Mouse (Mus musculus) heart, postnatal 0 days (tissue): ENCODE measurements around the gene Zbtb16. TPM values are rescaled to one million over a fixed set of nuclear protein-coding genes. Genes with fewer than 3 reads are reported as not detected.

Source experiments
- ATAC-seq: fragments of 200-750 bp; cut with Nextera tagmentation; 2 replicates; pipeline ENCODE4 v1.8.0; 2017; ENCODE audit warnings: low read depth, moderate number of reproducible peaks, moderate library complexity; ENCODE audit not compliant: insufficient read depth
- DNase-seq: peaks from one replicate; pipeline ENCODE4 v3.0.0-alpha.2; 2016; ENCODE audit warnings: low spot score
- H3K27ac ChIP-seq: fragments of 300-500 bp; sonication (generic); 2 replicates; pipeline ENCODE4 v1.5.1; 2014; ENCODE audit warnings: low read depth, mild to moderate bottlenecking
- H3K27me3 ChIP-seq: fragments of 300-500 bp; sonication (generic); 2 replicates; pipeline ENCODE4 v1.6.1; 2014; ENCODE audit warnings: low read length, mixed read lengths; ENCODE audit not compliant: control insufficient read depth, insufficient read depth
- H3K36me3 ChIP-seq: fragments of 300-500 bp; sonication (generic); replicated peaks from 2 replicates; pipeline ENCODE4 v1.6.1; 2014; ENCODE audit warnings: low read length, mixed read lengths; ENCODE audit not compliant: control insufficient read depth, insufficient read depth
- H3K4me1 ChIP-seq: fragments of 300-500 bp; sonication (generic); 2 replicates; pipeline ENCODE4 v1.6.1; 2014; ENCODE audit warnings: antibody characterized with exemption; ENCODE audit not compliant: control insufficient read depth, insufficient read depth
- H3K4me2 ChIP-seq: fragments of 300-500 bp; sonication (generic); 2 replicates; pipeline ENCODE4 v1.6.1; 2014; ENCODE audit warnings: low read depth, mild to moderate bottlenecking, low read length, moderate library complexity
- H3K4me3 ChIP-seq: fragments of 300-500 bp; sonication (generic); 2 replicates; pipeline ENCODE4 v1.5.1; 2014; ENCODE audit warnings: low read depth, low read length
- H3K9ac ChIP-seq: fragments of 300-500 bp; sonication (generic); replicated peaks from 2 replicates; pipeline ENCODE4 v1.6.1; 2014; ENCODE audit warnings: low read depth, low read length, mixed read lengths
- H3K9me3 ChIP-seq: fragments of 300-500 bp; sonication (generic); replicated peaks from 2 replicates; pipeline ENCODE4 v1.6.1; 2016; ENCODE audit warnings: low read length; ENCODE audit not compliant: control insufficient read depth
- CTCF ChIP-seq: IDR thresholded peaks from 2 replicates; pipeline ENCODE4 v1.5.1; 2016; ENCODE audit warnings: antibody characterized with exemption, control low read depth, low read depth
- EP300 ChIP-seq: IDR thresholded peaks from 2 replicates; pipeline ENCODE4 v1.6.1; 2016; ENCODE audit warnings: antibody characterized with exemption, low read depth
- WGBS: fragments of 180-500 bp; shearing (Covaris S2); extraction: QIAGEN DNeasy Blood & Tissue Kit; methylation state at CpG from one replicate; pipeline ENCODE4 v1.1.7; 2014; 5-methylcytosine and 5-hydroxymethylcytosine counted together
- polyA plus RNA-seq: library from polyadenylated mRNA; unstranded; fragments of >200 nt; fragmentation: Nextera tagmentation; extraction: Ambion mirVana; gene quantifications from 2 replicates; pipeline ENCODE4 v1.2.1, GENCODE M21; 2015
- total RNA-seq: library from RNA; depleted of rRNA; stranded (reverse); fragments of >200 nt; gene quantifications from 2 replicates; pipeline ENCODE4 v1.2.3, GENCODE M21; 2014; ENCODE audit warnings: low replicate concordance

Zbtb16 gene
- total and polyA plus RNA-seq, 2 experiments from 2014 or later: 5.0 to 54.7 TPM

DNA sequence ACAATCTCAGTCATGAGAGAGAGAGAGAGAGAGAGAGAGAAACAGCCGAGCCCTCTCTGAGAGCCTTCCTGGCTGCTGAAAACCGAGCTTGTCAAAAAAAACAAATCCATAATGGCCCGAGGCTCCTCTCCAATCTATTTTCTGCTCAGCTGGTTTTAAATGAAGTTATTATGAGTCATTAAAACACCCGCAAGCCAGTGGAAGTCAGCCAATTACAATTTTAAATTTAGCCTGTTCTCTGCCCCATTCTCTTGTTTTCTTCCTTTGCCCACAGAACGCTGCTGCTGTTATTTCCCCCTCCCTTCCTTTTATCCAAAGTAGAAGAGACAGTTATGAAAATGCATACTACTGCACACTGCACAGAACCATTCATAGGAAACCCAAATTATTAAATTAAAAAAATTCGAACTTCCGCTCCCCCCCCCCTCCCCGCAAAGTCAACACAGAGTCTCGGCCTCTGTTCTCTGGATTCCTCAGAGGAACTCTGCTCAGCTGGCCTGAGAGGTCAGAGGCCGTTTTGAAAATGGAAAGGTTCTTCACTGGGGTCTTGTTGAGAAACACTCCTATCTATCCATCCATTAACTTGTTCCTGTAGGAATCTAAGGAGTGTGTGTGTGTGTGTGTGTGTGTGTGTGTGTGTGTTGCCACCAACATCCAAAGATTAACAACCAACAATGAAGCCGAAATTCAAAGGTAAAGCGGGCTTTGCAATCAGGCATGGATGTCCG, 102.0 kb downstream of the Zbtb16 start:
- H3K9me3 ChIP-seq: no peaks in the 10 kb centered on the region
- ATAC-seq (no peak), DNase-seq (peak; percentile 71)
- TF ChIP-seq EP300 (peak; percentile 63), CTCF (no peak)
- H3K36me3 ChIP-seq: no peaks in the 10 kb centered on the region
- peaks cover 87% of the 10 kb centered on the region for H3K4me1 ChIP-seq
- WGBS: 39% methylated on average over 13 of the region's 13 CpGs
- H3K27ac ChIP-seq: peak overlapping the region; percentile 95
- H3K4me2 ChIP-seq: no peak overlapping the region
- no peaks in the 10 kb centered on the region for H3K27me3 ChIP-seq
- peak overlapping the region; percentile 24; the same call in 1 of the 2 replicates for H3K9ac ChIP-seq
- H3K4me3 ChIP-seq: no peak overlapping the region

- peak overlapping the region; percentile 95 for H3K27ac ChIP-seq
- peaks cover 85% of the 10 kb centered on the region for H3K4me1 ChIP-seq
- H3K9me3 ChIP-seq: no peaks in the 10 kb centered on the region
- TF ChIP-seq CTCF (no peak), EP300 (no peak)
- no peak for DNase-seq
- no peak overlapping the region for H3K4me2 ChIP-seq
- H3K27me3 ChIP-seq: no peaks in the 10 kb centered on the region
- ATAC-seq: no peak
- H3K4me3 ChIP-seq: no peak overlapping the region
- 64% methylated on average over 6 of the region's 6 CpGs for WGBS
- no peaks in the 10 kb centered on the region for H3K36me3 ChIP-seq
- peak overlapping the region; percentile 24 for H3K9ac ChIP-seq
Measured at GRCm38 (mm10) chr9:48733083-48733482, 102.9 kb downstream of the Zbtb16 start.

DNA sequence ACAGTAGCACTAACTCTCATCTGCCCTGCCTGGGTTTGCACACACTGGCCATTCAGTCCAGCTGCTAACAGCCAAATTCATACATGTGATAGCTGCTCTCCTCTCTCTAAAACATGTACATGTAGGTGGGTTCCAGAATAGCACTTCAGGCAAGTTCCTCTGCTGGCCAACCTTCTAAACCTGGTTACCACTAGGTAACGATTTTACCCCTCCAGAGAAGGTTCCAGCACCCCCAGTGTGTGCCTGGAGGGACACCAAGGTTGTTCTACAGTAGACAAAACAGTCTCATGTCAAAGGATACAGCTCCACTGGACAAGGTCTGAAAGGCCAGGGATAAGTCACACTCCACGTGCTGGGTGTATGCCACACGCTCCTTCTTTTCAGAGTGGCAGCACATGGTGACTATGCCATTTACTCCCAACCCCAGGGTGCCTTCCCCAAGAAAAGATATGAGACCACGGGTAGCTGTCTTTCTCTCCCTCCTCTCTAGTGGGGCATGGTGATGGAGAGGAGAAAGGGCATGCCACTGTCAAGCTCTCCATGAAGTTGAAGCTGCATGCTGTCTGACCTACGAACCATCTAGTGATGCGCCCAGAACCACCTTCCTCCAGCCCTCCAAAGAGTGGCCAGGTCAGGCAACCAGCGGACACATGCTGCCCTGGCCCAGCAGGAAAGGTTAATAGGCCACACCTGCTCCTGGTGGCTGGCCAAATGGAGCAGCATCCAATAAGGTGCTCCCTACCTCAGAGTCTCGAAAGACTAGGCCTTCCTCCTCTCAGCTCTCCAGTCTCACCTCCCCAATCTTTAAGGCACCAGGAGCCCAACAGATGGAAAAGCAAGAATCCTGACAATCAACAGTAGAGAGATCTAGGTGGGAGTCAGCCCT, 104.1 kb downstream of the Zbtb16 start:
- Histone ChIP-seq H3K4me1 (peaks cover 90% of the 10 kb centered on the region), H3K4me3 (no peak overlapping the region), H3K9ac (no peak overlapping the region), H3K9me3 (no peaks in the 10 kb centered on the region), H3K4me2 (no peak overlapping the region), H3K27me3 (no peaks in the 10 kb centered on the region), H3K27ac (peak overlapping the region; percentile 95), H3K36me3 (no peaks in the 10 kb centered on the region)
- 92% methylated on average over 8 of the region's 8 CpGs for WGBS
- TF ChIP-seq CTCF (no peak), EP300 (no peak)
- DNase-seq (no peak), ATAC-seq (no peak)

GRCm38 (mm10) chr9:48730446-48730979, 105.5 kb downstream of the Zbtb16 start:
- Histone ChIP-seq H3K9ac (no peak overlapping the region), H3K27me3 (no peaks in the 10 kb centered on the region), H3K4me2 (no peak overlapping the region), H3K4me1 (peaks cover 84% of the 10 kb centered on the region), H3K27ac (peak overlapping the region; percentile 93), H3K36me3 (no peaks in the 10 kb centered on the region), H3K9me3 (no peaks in the 10 kb centered on the region), H3K4me3 (no peak overlapping the region)
- 87% methylated on average over 10 of the region's 10 CpGs for WGBS
- no peak for ATAC-seq
- TF ChIP-seq CTCF: no peak
- no peak for TF ChIP-seq EP300
- no peak for DNase-seq

- DNase-seq (peak; percentile 87), ATAC-seq (peak; percentile 87)
- Histone ChIP-seq H3K27me3 (no peaks in the 10 kb centered on the region), H3K4me1 (peaks cover 83% of the 10 kb centered on the region), H3K4me2 (no peak overlapping the region), H3K36me3 (no peaks in the 10 kb centered on the region), H3K9me3 (no peaks in the 10 kb centered on the region), H3K4me3 (no peak overlapping the region), H3K9ac (peak overlapping the region; percentile 42), H3K27ac (peak overlapping the region; percentile 93)
- no peak for TF ChIP-seq CTCF
- TF ChIP-seq EP300: peak; percentile 97
- WGBS: 28% methylated on average over 3 of the region's 3 CpGs
Measured at GRCm38 (mm10) chr9:48729471-48729870, 106.6 kb downstream of the Zbtb16 start.
